Mouse (Mus musculus): ENCODE results near the gene Cdkal1. TPM values are rescaled to one million over a fixed set of nuclear protein-coding genes. Genes with fewer than 3 reads are reported as not detected.
A peak's percentile ranks its signal among the peaks of the same experiment; 100 is the strongest.

Cdkal1 gene
- polyA plus RNA-seq, 1 experiment from 2014 or later = 25.9 TPM

DNA sequence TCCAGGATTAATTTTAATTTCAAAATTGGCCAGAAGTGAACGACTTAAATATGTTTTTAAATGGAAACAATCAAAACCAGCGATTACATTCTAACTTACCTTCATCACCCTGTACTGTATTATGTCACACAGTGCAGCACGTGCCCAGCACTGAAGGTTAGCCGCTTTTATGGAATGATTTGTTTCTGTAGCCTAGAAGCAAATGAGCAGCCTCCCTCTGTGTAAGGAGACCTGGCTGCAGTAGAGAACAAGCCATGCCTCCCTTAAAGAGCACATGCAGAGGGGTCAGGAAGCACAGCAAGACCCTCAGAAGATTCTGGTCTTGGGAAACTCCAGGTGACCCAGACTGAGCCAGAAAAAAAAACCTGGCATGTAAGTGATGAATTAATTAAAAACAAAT, 459.8 kb downstream of the Cdkal1 start:
- H3K36me3 ChIP-seq (ENCODE audit: control insufficient read depth, insufficient read depth, low read length) = no peaks in the 10 kb centered on the region
- H3K4me2 ChIP-seq (ENCODE audit: low read depth, low read length) = no peak overlapping the region
- ATAC-seq (ENCODE audit: low read depth) = no peak
- no peaks in the 10 kb centered on the region for H3K4me1 ChIP-seq (ENCODE audit: control insufficient read depth, insufficient read depth, low read length)
- no peak for DNase-seq (ENCODE audit: low spot score)
- no peak overlapping the region for H3K4me3 ChIP-seq (ENCODE audit: low read depth, low read length)
- no peak overlapping the region for H3K9ac ChIP-seq (ENCODE audit: low read depth, low read length)
- 63% methylated on average over 4 of the region's 4 CpGs for WGBS
- no peak overlapping the region for H3K27ac ChIP-seq (replicated peaks; ENCODE audit: low read depth, low read length)
- no peaks in the 10 kb centered on the region for H3K27me3 ChIP-seq (replicated peaks; ENCODE audit: control insufficient read depth, insufficient read depth, low read length)
- H3K9me3 ChIP-seq (ENCODE audit: control insufficient read depth, low read length) = no peaks in the 10 kb centered on the region

DNA sequence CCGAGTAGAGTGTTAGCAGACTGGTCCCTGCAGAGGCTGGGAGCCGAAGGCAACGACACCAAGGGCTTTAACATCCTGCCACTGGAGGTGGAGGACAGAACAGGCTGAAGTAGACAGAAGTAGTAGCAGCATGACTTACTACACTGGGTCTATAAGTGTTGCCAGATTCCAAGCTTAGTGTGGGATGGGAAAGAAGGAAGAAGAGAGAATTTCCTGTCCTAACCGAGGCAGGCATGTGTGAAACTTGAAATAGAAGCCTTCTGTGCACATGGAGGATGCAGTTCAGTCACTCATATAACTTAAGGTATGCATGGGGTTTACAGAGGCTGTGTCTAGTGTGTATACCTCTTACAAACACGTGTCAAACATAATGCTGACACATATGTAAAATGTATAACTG, 465.4 kb downstream of the Cdkal1 start:
- WGBS = 75% methylated on average over 5 of the region's 5 CpGs
- no peak for ATAC-seq (ENCODE audit: low read depth)

DNA sequence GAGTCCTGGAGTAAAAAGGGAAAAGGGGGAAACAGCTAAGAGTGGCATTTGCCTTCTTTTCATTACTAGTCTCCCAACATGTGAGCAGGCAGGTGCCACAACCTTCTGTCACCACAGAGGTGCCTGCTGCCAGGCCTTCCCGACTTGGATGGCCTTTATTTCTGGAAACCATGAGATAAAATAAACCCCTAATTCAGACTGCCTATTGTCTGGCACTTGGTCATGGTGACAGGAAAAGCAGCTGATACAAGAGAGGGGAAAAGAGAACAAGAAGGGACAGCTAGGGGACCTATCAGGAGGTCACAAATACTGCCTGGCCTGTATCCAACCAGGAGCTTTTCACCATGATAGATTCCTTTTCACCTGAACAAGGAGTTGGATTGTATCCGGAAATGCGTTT, 466.6 kb downstream of the Cdkal1 start:
- Histone ChIP-seq H3K9ac (ENCODE audit: low read depth, low read length) (no peak overlapping the region), H3K36me3 (ENCODE audit: control insufficient read depth, insufficient read depth, low read length) (no peaks in the 10 kb centered on the region), H3K27ac (replicated peaks; ENCODE audit: low read depth, low read length) (no peak overlapping the region), H3K4me2 (ENCODE audit: low read depth, low read length) (no peak overlapping the region), H3K9me3 (ENCODE audit: control insufficient read depth, low read length) (no peaks in the 10 kb centered on the region), H3K27me3 (replicated peaks; ENCODE audit: control insufficient read depth, insufficient read depth, low read length) (no peaks in the 10 kb centered on the region), H3K4me3 (ENCODE audit: low read depth, low read length) (no peak overlapping the region), H3K4me1 (ENCODE audit: control insufficient read depth, insufficient read depth, low read length) (no peaks in the 10 kb centered on the region)
- 89% methylated on average over 3 of the region's 3 CpGs for WGBS
- no peak for DNase-seq (ENCODE audit: low spot score)
- no peak for ATAC-seq (ENCODE audit: low read depth)

More for the DNA sequence above, 465.4 kb downstream of the Cdkal1 start:
- no peaks in the 10 kb centered on the region for H3K9me3 ChIP-seq (ENCODE audit: control insufficient read depth, low read length)
- no peak overlapping the region for H3K27ac ChIP-seq (replicated peaks; ENCODE audit: low read depth, low read length)
- H3K4me1 ChIP-seq (ENCODE audit: control insufficient read depth, insufficient read depth, low read length) = no peaks in the 10 kb centered on the region
- H3K36me3 ChIP-seq (ENCODE audit: control insufficient read depth, insufficient read depth, low read length) = no peaks in the 10 kb centered on the region
- H3K9ac ChIP-seq (ENCODE audit: low read depth, low read length) = no peak overlapping the region
- no peak overlapping the region for H3K4me2 ChIP-seq (ENCODE audit: low read depth, low read length)
- no peak for DNase-seq (ENCODE audit: low spot score)
- H3K27me3 ChIP-seq (replicated peaks; ENCODE audit: control insufficient read depth, insufficient read depth, low read length) = no peaks in the 10 kb centered on the region
- H3K4me3 ChIP-seq (ENCODE audit: low read depth, low read length) = no peak overlapping the region

DNA sequence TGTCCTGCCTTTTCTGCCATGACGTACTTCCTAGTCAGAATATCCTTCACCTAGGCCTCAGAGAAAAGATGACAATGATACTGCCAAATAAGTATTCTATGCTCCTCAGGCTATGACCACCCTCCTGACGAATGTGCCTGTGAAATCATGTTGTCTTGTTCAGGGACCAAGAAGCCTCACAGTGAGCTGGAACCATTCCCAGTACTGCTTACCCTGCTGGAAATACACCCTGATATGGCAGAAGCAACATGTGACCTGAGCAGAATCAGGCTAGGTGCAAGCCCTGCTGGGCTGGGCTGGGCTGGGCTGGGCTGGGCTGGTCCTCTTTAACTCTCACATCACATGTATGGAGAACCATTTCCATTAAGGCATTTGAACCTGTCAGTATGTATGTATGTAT, 477.9 kb downstream of the Cdkal1 start:
- Histone ChIP-seq H3K27me3 (replicated peaks; ENCODE audit: control insufficient read depth, insufficient read depth, low read length) (no peaks in the 10 kb centered on the region), H3K9me3 (ENCODE audit: control insufficient read depth, low read length) (no peaks in the 10 kb centered on the region), H3K9ac (ENCODE audit: low read depth, low read length) (no peak overlapping the region), H3K36me3 (ENCODE audit: control insufficient read depth, insufficient read depth, low read length) (no peaks in the 10 kb centered on the region), H3K4me3 (ENCODE audit: low read depth, low read length) (no peak overlapping the region), H3K27ac (replicated peaks; ENCODE audit: low read depth, low read length) (no peak overlapping the region), H3K4me1 (ENCODE audit: control insufficient read depth, insufficient read depth, low read length) (no peaks in the 10 kb centered on the region), H3K4me2 (ENCODE audit: low read depth, low read length) (no peak overlapping the region)
- ATAC-seq (ENCODE audit: low read depth) (no peak), DNase-seq (ENCODE audit: low spot score) (no peak)
- WGBS = 78% methylated on average over 2 of the region's 2 CpGs

DNA sequence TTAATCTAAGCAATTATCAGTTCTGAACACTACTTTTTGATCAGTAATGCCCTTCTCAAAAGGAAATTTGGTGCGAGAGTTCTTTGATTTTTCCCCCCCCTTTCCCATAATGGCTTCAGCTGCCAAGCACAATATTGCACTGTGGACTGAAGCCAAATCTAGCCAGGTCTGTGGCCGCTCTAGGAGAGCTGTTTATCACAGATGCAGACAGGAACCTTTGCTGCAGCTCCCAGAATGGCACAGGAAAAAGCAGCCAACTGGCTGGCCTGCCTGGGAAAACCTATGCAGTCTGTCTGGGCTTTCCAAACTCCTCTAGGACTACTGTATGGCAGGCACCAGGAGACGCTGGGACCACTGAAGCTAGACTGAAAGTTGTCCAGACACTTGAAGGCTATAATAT, 483.6 kb downstream of the Cdkal1 start:
- DNase-seq (ENCODE audit: low spot score) = peak; percentile 30
- H3K27ac ChIP-seq (replicated peaks; ENCODE audit: low read depth, low read length) = no peak overlapping the region
- no peak for ATAC-seq (ENCODE audit: low read depth)
- no peak overlapping the region for H3K4me3 ChIP-seq (ENCODE audit: low read depth, low read length)
- H3K4me1 ChIP-seq (ENCODE audit: control insufficient read depth, insufficient read depth, low read length) = peaks cover 10% of the 10 kb centered on the region; the same call in 1 of the 2 replicates
- H3K27me3 ChIP-seq (replicated peaks; ENCODE audit: control insufficient read depth, insufficient read depth, low read length) = no peaks in the 10 kb centered on the region
- H3K9ac ChIP-seq (ENCODE audit: low read depth, low read length) = no peak overlapping the region
- H3K4me2 ChIP-seq (ENCODE audit: low read depth, low read length) = no peak overlapping the region
- H3K9me3 ChIP-seq (ENCODE audit: control insufficient read depth, low read length) = no peaks in the 10 kb centered on the region
- WGBS = 42% methylated on average over 3 of the region's 3 CpGs
- H3K36me3 ChIP-seq (ENCODE audit: control insufficient read depth, insufficient read depth, low read length) = no peaks in the 10 kb centered on the region

DNA sequence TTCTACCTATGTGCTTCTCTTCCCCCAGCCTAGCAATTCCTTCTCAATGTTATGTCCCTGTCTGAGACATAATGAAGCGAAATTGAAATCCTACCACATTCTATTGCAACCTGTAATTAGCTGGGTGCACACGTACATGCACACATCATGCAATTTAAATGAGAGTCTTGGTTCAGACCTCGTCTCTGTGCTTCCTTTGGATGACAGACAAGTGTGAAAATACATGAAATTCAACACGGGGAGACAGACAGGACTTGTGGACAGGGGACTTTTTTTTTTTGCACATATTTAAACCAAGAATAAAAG, 484.1 kb downstream of the Cdkal1 start:
- H3K9me3 ChIP-seq (ENCODE audit: control insufficient read depth, low read length) = no peaks in the 10 kb centered on the region
- ATAC-seq (ENCODE audit: low read depth) (no peak), DNase-seq (ENCODE audit: low spot score) (no peak)
- WGBS = 43% methylated on average over 4 of the region's 4 CpGs
- no peak overlapping the region for H3K27ac ChIP-seq (replicated peaks; ENCODE audit: low read depth, low read length)
- H3K4me3 ChIP-seq (ENCODE audit: low read depth, low read length) = no peak overlapping the region
- H3K4me1 ChIP-seq (ENCODE audit: control insufficient read depth, insufficient read depth, low read length) = peaks cover 10% of the 10 kb centered on the region; the same call in 1 of the 2 replicates
- H3K9ac ChIP-seq (ENCODE audit: low read depth, low read length) = no peak overlapping the region
- no peak overlapping the region for H3K4me2 ChIP-seq (ENCODE audit: low read depth, low read length)
- no peaks in the 10 kb centered on the region for H3K36me3 ChIP-seq (ENCODE audit: control insufficient read depth, insufficient read depth, low read length)
- H3K27me3 ChIP-seq (replicated peaks; ENCODE audit: control insufficient read depth, insufficient read depth, low read length) = no peaks in the 10 kb centered on the region

DNA sequence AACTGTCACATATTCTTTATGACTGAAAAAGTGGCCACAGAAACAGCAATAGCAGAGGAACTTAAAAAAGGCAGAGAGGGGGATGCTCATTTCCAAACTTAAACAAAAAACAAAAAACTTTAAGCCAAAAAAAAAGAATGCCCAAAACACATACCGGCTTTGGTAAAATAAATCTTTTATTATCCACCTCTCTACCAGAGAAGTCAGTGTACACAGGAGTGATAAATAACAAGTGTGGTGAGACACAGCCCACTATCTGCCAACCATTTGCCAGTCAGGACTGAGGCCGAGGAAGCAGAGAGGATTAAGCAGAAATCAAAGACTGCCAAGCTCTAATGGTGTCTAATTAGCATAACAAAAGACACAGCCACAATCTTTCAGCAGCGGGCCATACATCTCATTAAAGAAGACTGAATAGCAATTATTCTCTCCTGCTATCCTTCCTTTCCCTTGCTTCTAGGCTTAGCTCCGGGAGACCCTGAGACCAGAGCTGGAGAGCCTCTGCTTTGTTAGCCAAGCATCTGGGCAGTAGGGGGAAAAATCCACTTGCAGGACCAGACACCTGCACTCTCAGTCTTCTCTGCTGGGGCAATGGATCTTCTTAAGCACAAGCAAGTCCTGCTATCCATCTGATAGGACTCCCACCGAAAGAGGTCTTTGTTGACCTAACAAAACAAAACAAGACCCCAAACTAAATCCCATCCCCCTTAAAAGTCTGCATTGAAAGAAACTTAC, 484.6 kb downstream of the Cdkal1 start:
- Histone ChIP-seq H3K9me3 (ENCODE audit: control insufficient read depth, low read length) (no peaks in the 10 kb centered on the region), H3K9ac (ENCODE audit: low read depth, low read length) (no peak overlapping the region), H3K36me3 (ENCODE audit: control insufficient read depth, insufficient read depth, low read length) (no peaks in the 10 kb centered on the region), H3K4me1 (ENCODE audit: control insufficient read depth, insufficient read depth, low read length) (peaks cover 10% of the 10 kb centered on the region; the same call in 1 of the 2 replicates), H3K4me3 (ENCODE audit: low read depth, low read length) (no peak overlapping the region), H3K4me2 (ENCODE audit: low read depth, low read length) (no peak overlapping the region), H3K27me3 (replicated peaks; ENCODE audit: control insufficient read depth, insufficient read depth, low read length) (no peaks in the 10 kb centered on the region), H3K27ac (replicated peaks; ENCODE audit: low read depth, low read length) (no peak overlapping the region)
- 16% methylated on average over 5 of the region's 5 CpGs for WGBS
- peak; percentile 57 for DNase-seq (ENCODE audit: low spot score)
- peak; percentile 44; the same call in 1 of the 2 replicates for ATAC-seq (ENCODE audit: low read depth)

DNA sequence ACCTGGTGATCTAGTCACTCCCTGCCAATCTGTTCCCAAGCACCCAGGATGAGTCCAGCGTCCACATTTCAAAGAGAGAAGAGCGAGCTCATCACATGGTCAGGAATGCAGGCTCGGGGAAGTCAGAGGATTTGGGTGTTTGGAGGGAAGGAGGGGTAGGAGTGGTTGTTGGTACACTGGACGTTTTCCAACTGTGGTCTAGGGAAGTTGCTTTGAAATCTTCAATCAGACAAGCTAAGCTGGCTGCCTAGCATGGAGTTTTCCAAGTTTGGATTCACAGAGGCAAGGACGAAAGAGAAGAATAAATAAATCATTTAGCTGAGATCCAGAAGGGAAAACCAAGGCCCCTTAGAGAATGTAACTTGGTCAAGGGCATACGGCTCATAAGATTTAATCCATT, 486.7 kb downstream of the Cdkal1 start:
- H3K4me3 ChIP-seq (ENCODE audit: low read depth, low read length) = no peak overlapping the region
- WGBS = 41% methylated on average over 6 of the region's 6 CpGs
- no peaks in the 10 kb centered on the region for H3K36me3 ChIP-seq (ENCODE audit: control insufficient read depth, insufficient read depth, low read length)
- DNase-seq (ENCODE audit: low spot score) = peak; percentile 62
- H3K27ac ChIP-seq (replicated peaks; ENCODE audit: low read depth, low read length) = no peak overlapping the region
- no peaks in the 10 kb centered on the region for H3K27me3 ChIP-seq (replicated peaks; ENCODE audit: control insufficient read depth, insufficient read depth, low read length)
- H3K9me3 ChIP-seq (ENCODE audit: control insufficient read depth, low read length) = no peaks in the 10 kb centered on the region
- peaks cover 13% of the 10 kb centered on the region; the same call in 1 of the 2 replicates for H3K4me1 ChIP-seq (ENCODE audit: control insufficient read depth, insufficient read depth, low read length)
- no peak overlapping the region for H3K4me2 ChIP-seq (ENCODE audit: low read depth, low read length)
- H3K9ac ChIP-seq (ENCODE audit: low read depth, low read length) = no peak overlapping the region
- no peak for ATAC-seq (ENCODE audit: low read depth)

DNA sequence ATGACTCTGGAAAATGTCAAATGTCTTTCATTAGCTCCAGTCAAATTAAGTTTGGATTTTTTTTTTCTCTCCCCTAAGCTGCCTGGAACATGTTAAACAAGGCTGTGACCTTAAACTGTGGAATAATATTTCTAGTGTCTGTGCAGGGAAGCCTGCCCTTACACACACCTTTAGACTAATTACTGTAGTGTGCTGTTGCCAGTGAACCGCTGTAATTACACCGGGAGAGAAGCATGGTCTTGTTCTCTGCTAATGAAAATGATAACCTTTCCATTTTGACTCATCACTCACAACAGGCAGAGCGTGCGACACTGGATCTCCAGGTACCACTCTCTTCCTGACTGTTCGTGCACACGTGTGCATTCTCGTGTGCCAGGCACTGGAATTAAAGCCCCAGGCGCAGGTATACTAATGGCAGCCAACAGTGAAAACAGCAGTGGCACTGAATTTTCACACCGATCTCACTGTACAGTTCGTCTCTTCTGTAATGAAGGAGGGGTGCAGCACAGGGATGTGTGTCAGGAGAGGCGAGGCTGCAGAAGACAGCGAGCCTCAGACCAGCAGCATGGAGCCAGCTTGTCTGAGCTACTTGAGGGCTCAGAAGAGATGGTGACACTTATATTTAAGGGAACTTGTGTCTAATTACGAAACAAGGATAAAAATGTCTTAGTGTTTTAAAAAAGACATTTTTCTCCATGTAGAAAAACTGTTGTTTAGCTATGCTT, 490.4 kb downstream of the Cdkal1 start:
- Histone ChIP-seq H3K4me1 (ENCODE audit: control insufficient read depth, insufficient read depth, low read length) (peaks cover 6% of the 10 kb centered on the region; the same call in 1 of the 2 replicates), H3K4me3 (ENCODE audit: low read depth, low read length) (no peak overlapping the region), H3K9me3 (ENCODE audit: control insufficient read depth, low read length) (no peaks in the 10 kb centered on the region), H3K4me2 (ENCODE audit: low read depth, low read length) (no peak overlapping the region), H3K36me3 (ENCODE audit: control insufficient read depth, insufficient read depth, low read length) (no peaks in the 10 kb centered on the region), H3K27ac (replicated peaks; ENCODE audit: low read depth, low read length) (no peak overlapping the region), H3K9ac (ENCODE audit: low read depth, low read length) (no peak overlapping the region), H3K27me3 (replicated peaks; ENCODE audit: control insufficient read depth, insufficient read depth, low read length) (no peaks in the 10 kb centered on the region)
- no peak for DNase-seq (ENCODE audit: low spot score)
- WGBS = 64% methylated on average over 13 of the region's 13 CpGs
- ATAC-seq (ENCODE audit: low read depth) = no peak
